Mouse (Mus musculus) stomach, postnatal 0 days (tissue): Measurements from ENCODE around the gene Uhrf1.

Experiments
- CTCF ChIP-seq: IDR thresholded peaks from 2 replicates; pipeline ENCODE4 v1.5.1; 2016; ENCODE audit warnings: antibody characterized with exemption, low read depth, mild to moderate bottlenecking, moderate library complexity
- EP300 ChIP-seq: optimal IDR thresholded peaks from 2 replicates; pipeline ENCODE3; 2016; ENCODE audit warnings: antibody characterized with exemption

DNA sequence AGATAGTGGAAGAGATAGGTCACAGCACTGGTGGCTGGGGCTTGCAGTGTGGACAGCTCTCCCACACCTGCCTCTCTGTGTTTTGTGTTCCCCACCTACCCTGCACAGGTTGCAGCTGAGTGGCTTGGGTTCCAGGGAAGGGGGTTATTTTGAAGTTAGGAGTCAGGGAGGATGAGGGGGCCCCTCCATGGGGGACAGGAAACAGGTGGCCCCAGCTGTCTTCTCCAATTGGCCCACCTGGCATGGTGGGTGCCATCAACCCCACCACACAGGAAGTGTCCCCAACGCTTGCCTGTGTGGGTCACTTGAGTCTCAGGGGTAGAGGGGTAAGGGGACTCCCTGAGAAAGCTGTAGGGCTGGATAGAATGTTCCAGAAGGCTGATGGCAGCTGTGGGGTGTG, 9.8 kb upstream of the Uhrf1 start:
- no peak for TF ChIP-seq CTCF
- TF ChIP-seq EP300, result no peak
